Mouse (Mus musculus): ENCODE results near the gene Zfp326. TPM values are rescaled to one million over a fixed set of nuclear protein-coding genes. Genes with fewer than 3 reads are reported as not detected.

The Zfp326 gene
- 35.6 and 36.7 TPM in 2 replicates for polyA plus RNA-seq (2016; fragmentation: Nextera tagmentation; extraction: Ambion mirVana)

- H3K4me3 ChIP-seq, result peak within 1 kb of the TSS; percentile 94
Measured at GRCm38 (mm10) chr5:105876068-105876924, at the start of gene Zfp326. Gene Zfp326 (plus strand): TSS chr5:105876565.

GRCm38 (mm10) chr5:105826916-105827510 lies 49.4 kb upstream of the Zfp326 start:
- Histone ChIP-seq H3K4me1 (replicated peaks) (peaks cover 24% of the 10 kb centered on the region), H3K27ac (ENCODE audit: poor library complexity, severe bottlenecking) (no peak overlapping the region), H3K36me3 (no peaks in the 10 kb centered on the region), H3K9me3 (replicated peaks) (no peaks in the 10 kb centered on the region), H3K9ac (no peak overlapping the region), H3K27me3 (replicated peaks) (no peaks in the 10 kb centered on the region), H3K4me3 (no peak overlapping the region), H3K4me2 (no peak overlapping the region)
- ATAC-seq (ENCODE audit: insufficient number of reproducible peaks, low FRiP score), result no peak
- 67% methylated on average over 5 of the region's 5 CpGs for WGBS

More at GRCm38 (mm10) chr5:105876068-105876924, at the start of gene Zfp326:
- no peaks in the 10 kb centered on the region for H3K27me3 ChIP-seq (replicated peaks)
- peaks cover 18% of the 10 kb centered on the region for H3K4me1 ChIP-seq (replicated peaks)
- H3K9ac ChIP-seq, result peak within 1 kb of the TSS; percentile 99
- peak within 1 kb of the TSS; percentile 68 for H3K4me2 ChIP-seq
- under 1% methylated on average over 67 of the region's 83 CpGs for WGBS
- H3K36me3 ChIP-seq, result no peaks in the 10 kb centered on the region
- peak within 1 kb of the TSS; percentile 84 for H3K27ac ChIP-seq (ENCODE audit: poor library complexity, severe bottlenecking)
- H3K9me3 ChIP-seq (replicated peaks), result no peaks in the 10 kb centered on the region
- peak; percentile 96 for ATAC-seq (ENCODE audit: insufficient number of reproducible peaks, low FRiP score)

GRCm38 (mm10) chr5:105828050-105828449 lies 48.3 kb upstream of the Zfp326 start:
- no peaks in the 10 kb centered on the region for H3K9me3 ChIP-seq (replicated peaks)
- H3K4me2 ChIP-seq, result no peak overlapping the region
- H3K27me3 ChIP-seq (replicated peaks), result no peaks in the 10 kb centered on the region
- peaks cover 24% of the 10 kb centered on the region for H3K4me1 ChIP-seq (replicated peaks)
- no peak for ATAC-seq (ENCODE audit: insufficient number of reproducible peaks, low FRiP score)
- no peak overlapping the region for H3K9ac ChIP-seq
- H3K36me3 ChIP-seq, result no peaks in the 10 kb centered on the region
- 84% methylated on average over 3 of the region's 3 CpGs for WGBS
- no peak overlapping the region for H3K4me3 ChIP-seq
- H3K27ac ChIP-seq (ENCODE audit: poor library complexity, severe bottlenecking), result no peak overlapping the region

DNA sequence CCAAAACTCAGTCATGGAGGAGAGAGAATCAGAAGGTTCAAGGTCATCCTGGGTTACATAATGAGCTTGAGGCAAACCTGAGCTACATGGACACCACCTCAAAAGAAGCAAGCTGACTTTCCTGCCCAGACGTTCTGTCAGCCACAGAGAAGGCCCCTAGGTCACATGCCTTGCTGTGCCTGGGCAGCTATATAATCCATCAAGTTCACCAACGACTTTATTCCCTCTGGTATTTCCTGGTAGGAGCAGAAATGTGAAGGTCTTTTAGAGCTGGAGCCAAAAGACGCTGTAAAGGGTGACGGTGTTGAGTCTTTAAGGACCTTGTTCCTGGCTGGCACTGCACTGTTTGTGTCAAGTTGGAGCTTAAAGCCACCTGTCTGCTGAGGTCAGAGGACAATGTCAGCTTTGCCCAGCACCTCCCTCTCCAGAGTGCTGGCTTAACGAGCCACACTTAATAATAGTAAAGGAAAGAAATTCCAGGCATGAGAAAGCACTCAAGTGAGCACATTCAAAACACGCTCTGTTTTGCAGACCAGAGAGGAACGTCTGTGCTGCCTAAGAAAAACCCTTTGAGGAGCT lies 47.3 kb upstream of the Zfp326 start:
- Histone ChIP-seq H3K27ac (ENCODE audit: poor library complexity, severe bottlenecking) (no peak overlapping the region), H3K9me3 (replicated peaks) (no peaks in the 10 kb centered on the region), H3K36me3 (no peaks in the 10 kb centered on the region), H3K27me3 (replicated peaks) (no peaks in the 10 kb centered on the region), H3K4me1 (replicated peaks) (peaks cover 20% of the 10 kb centered on the region), H3K4me3 (no peak overlapping the region), H3K9ac (no peak overlapping the region), H3K4me2 (no peak overlapping the region)
- no peak for ATAC-seq (ENCODE audit: insufficient number of reproducible peaks, low FRiP score)
- WGBS, result 32% methylated on average over 7 of the region's 7 CpGs

GRCm38 (mm10) chr5:105832140-105832539 lies 44.2 kb upstream of the Zfp326 start:
- ATAC-seq (ENCODE audit: insufficient number of reproducible peaks, low FRiP score), result no peak
- H3K9me3 ChIP-seq (replicated peaks), result no peaks in the 10 kb centered on the region

DNA sequence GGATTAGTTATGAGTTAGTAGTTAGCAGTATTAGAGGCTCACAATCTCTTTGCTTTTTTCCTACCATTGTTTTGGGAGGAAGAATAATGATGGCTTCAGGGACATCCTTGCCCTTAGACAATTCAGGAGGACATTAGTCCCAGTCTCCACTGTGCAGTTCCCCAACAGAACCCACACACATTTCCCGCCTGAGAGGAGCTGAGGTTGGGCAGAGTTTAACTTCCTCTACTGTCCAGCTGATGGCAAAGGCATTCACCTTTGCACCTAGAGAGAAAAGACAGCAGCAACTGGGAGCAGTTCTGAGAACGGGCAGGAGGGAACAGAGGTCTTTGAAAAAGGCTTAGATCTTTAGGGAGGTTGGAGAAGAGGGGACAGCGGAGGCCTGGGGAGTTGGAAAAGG lies 42.4 kb upstream of the Zfp326 start:
- H3K36me3 ChIP-seq, result no peaks in the 10 kb centered on the region
- WGBS, result 67% methylated on average over 3 of the region's 3 CpGs
- no peak overlapping the region for H3K4me3 ChIP-seq
- peaks cover 14% of the 10 kb centered on the region for H3K4me1 ChIP-seq (replicated peaks)
- H3K27ac ChIP-seq (ENCODE audit: poor library complexity, severe bottlenecking), result no peak overlapping the region
- 0 out of 2 replicates have a peak, but pooled peaks cover 9% of the 10 kb centered on the region for H3K27me3 ChIP-seq (replicated peaks)
- no peak overlapping the region for H3K4me2 ChIP-seq
- ATAC-seq (ENCODE audit: insufficient number of reproducible peaks, low FRiP score), result no peak
- H3K9me3 ChIP-seq (replicated peaks), result no peaks in the 10 kb centered on the region
- no peak overlapping the region for H3K9ac ChIP-seq

More at GRCm38 (mm10) chr5:105832140-105832539, 44.2 kb upstream of the Zfp326 start:
- H3K4me2 ChIP-seq, result no peak overlapping the region
- no peaks in the 10 kb centered on the region for H3K36me3 ChIP-seq
- H3K27me3 ChIP-seq (replicated peaks), result 0 out of 2 replicates have a peak, but pooled peaks cover 6% of the 10 kb centered on the region
- no peak overlapping the region for H3K9ac ChIP-seq
- no peak overlapping the region for H3K4me3 ChIP-seq
- H3K27ac ChIP-seq (ENCODE audit: poor library complexity, severe bottlenecking), result no peak overlapping the region
- WGBS, result 48% methylated on average over 7 of the region's 7 CpGs
- peaks cover 16% of the 10 kb centered on the region for H3K4me1 ChIP-seq (replicated peaks)

DNA sequence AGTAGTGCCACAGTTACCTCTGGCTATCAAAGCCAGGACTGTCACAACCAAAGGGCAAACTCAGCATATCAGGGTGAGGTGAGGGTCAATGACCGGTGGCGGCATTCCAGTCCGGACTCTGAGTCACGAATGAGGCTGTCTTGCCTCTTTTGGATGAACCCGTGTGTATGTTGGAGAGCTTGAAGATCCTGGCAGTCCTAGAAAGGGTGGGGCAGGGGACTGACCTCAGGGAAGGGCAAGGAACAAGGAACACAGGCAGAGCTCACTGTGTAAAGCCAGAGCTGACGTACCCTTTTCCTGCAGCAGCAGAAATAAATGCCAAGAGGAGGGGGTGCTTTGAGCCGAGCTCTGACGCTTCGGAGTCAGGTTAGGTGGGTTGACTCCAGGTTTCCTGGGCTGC lies 40.4 kb upstream of the Zfp326 start:
- Histone ChIP-seq H3K36me3 (no peaks in the 10 kb centered on the region), H3K4me3 (no peak overlapping the region), H3K9me3 (replicated peaks) (no peaks in the 10 kb centered on the region), H3K4me2 (no peak overlapping the region), H3K27ac (ENCODE audit: poor library complexity, severe bottlenecking) (no peak overlapping the region), H3K27me3 (replicated peaks) (0 out of 2 replicates have a peak, but pooled peaks cover 9% of the 10 kb centered on the region), H3K9ac (no peak overlapping the region), H3K4me1 (replicated peaks) (peaks cover 7% of the 10 kb centered on the region)
- WGBS, result 55% methylated on average over 9 of the region's 9 CpGs
- ATAC-seq (ENCODE audit: insufficient number of reproducible peaks, low FRiP score), result no peak

- Histone ChIP-seq H3K27me3 (replicated peaks) (0 out of 2 replicates have a peak, but pooled peaks cover 6% of the 10 kb centered on the region), H3K27ac (ENCODE audit: poor library complexity, severe bottlenecking) (no peak overlapping the region), H3K9ac (no peak overlapping the region), H3K9me3 (replicated peaks) (no peaks in the 10 kb centered on the region), H3K4me3 (no peak overlapping the region), H3K4me2 (no peak overlapping the region), H3K36me3 (no peaks in the 10 kb centered on the region), H3K4me1 (replicated peaks) (peaks cover 7% of the 10 kb centered on the region)
- ATAC-seq (ENCODE audit: insufficient number of reproducible peaks, low FRiP score), result no peak
- WGBS, result 61% methylated on average over 13 of the region's 13 CpGs
Measured at GRCm38 (mm10) chr5:105839740-105840310, 36.5 kb upstream of the Zfp326 start.

GRCm38 (mm10) chr5:105844044-105844753 lies 32.2 kb upstream of the Zfp326 start:
- H3K36me3 ChIP-seq, result no peaks in the 10 kb centered on the region
- no peak overlapping the region for H3K4me2 ChIP-seq
- no peaks in the 10 kb centered on the region for H3K9me3 ChIP-seq (replicated peaks)
- ATAC-seq (ENCODE audit: insufficient number of reproducible peaks, low FRiP score), result no peak
- H3K4me3 ChIP-seq, result no peak overlapping the region
- 69% methylated on average over 10 of the region's 10 CpGs for WGBS
- H3K27ac ChIP-seq (ENCODE audit: poor library complexity, severe bottlenecking), result no peak overlapping the region
- H3K9ac ChIP-seq, result no peak overlapping the region
- no peaks in the 10 kb centered on the region for H3K4me1 ChIP-seq (replicated peaks)
- H3K27me3 ChIP-seq (replicated peaks), result 0 out of 2 replicates have a peak, but pooled peaks cover 4% of the 10 kb centered on the region

DNA sequence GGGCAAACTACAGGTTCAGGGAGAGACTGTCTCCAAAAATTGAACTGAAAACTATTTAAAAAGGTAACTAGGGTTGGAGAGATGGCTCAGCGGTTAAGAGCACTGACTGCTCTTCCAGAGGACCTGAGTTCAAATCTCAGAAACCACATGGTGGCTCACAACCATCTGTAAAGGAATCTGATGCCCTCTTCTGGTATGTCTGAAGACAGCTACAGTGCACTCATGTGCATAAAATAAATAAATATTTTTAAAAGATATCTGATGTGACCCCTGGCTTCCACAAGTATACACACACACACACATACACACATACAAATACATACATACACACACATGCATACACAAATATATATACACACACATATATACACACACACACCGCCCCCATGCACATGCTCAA lies 31.3 kb upstream of the Zfp326 start:
- WGBS, result 82% methylated on average over 2 of the region's 2 CpGs
- no peak overlapping the region for H3K4me3 ChIP-seq
- no peak overlapping the region for H3K4me2 ChIP-seq
- 0 out of 2 replicates have a peak, but pooled peaks cover 4% of the 10 kb centered on the region for H3K27me3 ChIP-seq (replicated peaks)
- H3K9me3 ChIP-seq (replicated peaks), result no peaks in the 10 kb centered on the region
- H3K4me1 ChIP-seq (replicated peaks), result 0 out of 2 replicates have a peak, but pooled peaks cover 3% of the 10 kb centered on the region
- no peak overlapping the region for H3K27ac ChIP-seq (ENCODE audit: poor library complexity, severe bottlenecking)
- no peak for ATAC-seq (ENCODE audit: insufficient number of reproducible peaks, low FRiP score)
- H3K9ac ChIP-seq, result no peak overlapping the region
- no peaks in the 10 kb centered on the region for H3K36me3 ChIP-seq
